Mouse (Mus musculus): ENCODE data around the gene Tank. TPM values are rescaled to one million over a fixed set of nuclear protein-coding genes. Genes with fewer than 3 reads are reported as not detected.
A peak's percentile ranks its signal among the peaks of the same experiment; 100 is the strongest.

Gene Tank
- total RNA-seq (2021) = 10 to 100 TPM; 37.5 to 55.3 TPM
- polyA plus RNA-seq (2012; rRNA removed) = 2.1 and 2.6 TPM in 2 replicates
- long read RNA-seq, transcript Tank-203 (8 exons, 2,039 nt) = major isoform, 10 of 15 reads
- long read RNA-seq, partial matches to known transcripts = 2 of 15 reads
- long read RNA-seq, other reads (novel, unspliced or antisense) = 3 of 15 reads

- no peak for DNase-seq
These were observed at the start of gene Tank for GRCm38 (mm10) chr2:61578433-61578832. Gene Tank, plus strand, starts transcription at chr2:61578585.

- peak; percentile 34 for DNase-seq
These were observed 46.1 kb upstream of the Tank start for GRCm38 (mm10) chr2:61532326-61532725.

GRCm38 (mm10) chr2:61533131-61533530 is 45.3 kb upstream of the Tank start:
- DNase-seq = peak; percentile 82

GRCm38 (mm10) chr2:61536901-61537300 is 41.5 kb upstream of the Tank start:
- no peak for DNase-seq

- DNase-seq = no peak
These were observed 39.0 kb upstream of the Tank start for GRCm38 (mm10) chr2:61539378-61539777.

GRCm38 (mm10) chr2:61542426-61542825 is 36.0 kb upstream of the Tank start:
- DNase-seq = no peak

GRCm38 (mm10) chr2:61545666-61546065 is 32.7 kb upstream of the Tank start:
- no peak for DNase-seq

GRCm38 (mm10) chr2:61548021-61548420 is 30.4 kb upstream of the Tank start:
- DNase-seq = no peak

GRCm38 (mm10) chr2:61551680-61552079 is 26.7 kb upstream of the Tank start:
- DNase-seq = no peak

- DNase-seq = no peak
These were observed 23.0 kb upstream of the Tank start for GRCm38 (mm10) chr2:61555367-61555766.

- no peak for DNase-seq
These were observed 22.6 kb upstream of the Tank start for GRCm38 (mm10) chr2:61555825-61556224.

- peak; percentile 5 for DNase-seq
These were observed 21.7 kb upstream of the Tank start for GRCm38 (mm10) chr2:61556639-61557038.

GRCm38 (mm10) chr2:61557848-61558471 is 20.4 kb upstream of the Tank start:
- DNase-seq = no peak

GRCm38 (mm10) chr2:61561058-61561457 is 17.3 kb upstream of the Tank start:
- DNase-seq = no peak

GRCm38 (mm10) chr2:61563202-61563601 is 15.2 kb upstream of the Tank start:
- no peak for DNase-seq

- DNase-seq = no peak
These were observed 11.2 kb upstream of the Tank start for GRCm38 (mm10) chr2:61567045-61567783.

- DNase-seq = no peak
These were observed 9.2 kb upstream of the Tank start for GRCm38 (mm10) chr2:61569181-61569580.

GRCm38 (mm10) chr2:61571343-61571955 is 6.9 kb upstream of the Tank start:
- DNase-seq = no peak

GRCm38 (mm10) chr2:61576497-61576896 is 1.9 kb upstream of the Tank start:
- DNase-seq = no peak

- no peak for DNase-seq
These were observed 1.3 kb upstream of the Tank start for GRCm38 (mm10) chr2:61576928-61577695.

- no peak for DNase-seq
These were observed 706 bp upstream of the Tank start for GRCm38 (mm10) chr2:61577696-61578062.

- DNase-seq = no peak
These were observed 1.2 kb downstream of the Tank start for GRCm38 (mm10) chr2:61579501-61579990.

Data from adrenal gland, adult 2 months (tissue).